Mouse (Mus musculus): ENCODE results near the gene Slmap. TPM values are rescaled to one million over a fixed set of nuclear protein-coding genes. Genes with fewer than 3 reads are reported as not detected.

Slmap gene
- polyA plus RNA-seq, 1 experiment from 2014 or later, result 19.1 TPM

DNA sequence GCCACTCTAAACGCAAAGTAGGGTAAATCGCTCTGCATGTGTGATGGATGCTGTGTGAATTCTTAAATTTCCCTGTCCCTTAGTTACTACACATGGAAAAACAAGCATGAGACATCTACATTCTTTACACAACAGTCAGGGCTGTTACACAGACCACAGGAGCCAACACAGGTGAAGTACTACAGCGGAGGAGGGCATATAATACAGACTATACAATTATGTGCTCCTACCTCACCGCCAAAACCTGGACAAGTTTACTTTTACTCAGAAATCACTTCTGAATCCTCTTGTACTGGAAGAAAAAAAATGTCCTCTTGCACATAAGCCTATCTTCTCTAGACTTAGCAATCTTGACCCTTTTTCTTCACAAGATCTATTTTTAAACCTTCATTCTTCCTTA, 66.8 kb downstream of the Slmap start:
- no peak for ATAC-seq (ENCODE audit: low FRiP score, low TSS enrichment)
- H3K4me1 ChIP-seq (ENCODE audit: control insufficient read depth, insufficient read depth, low read length), result no peaks in the 10 kb centered on the region
- H3K36me3 ChIP-seq (ENCODE audit: control insufficient read depth, insufficient read depth, low read length), result peaks cover 2% of the 10 kb centered on the region; the same call in 1 of the 2 replicates
- DNase-seq, result no peak
- no peak overlapping the region for H3K9ac ChIP-seq (replicated peaks; ENCODE audit: low read length)
- 99% methylated on average over 4 of the region's 4 CpGs for WGBS
- no peak overlapping the region for H3K4me2 ChIP-seq (ENCODE audit: low read length)
- no peaks in the 10 kb centered on the region for H3K27me3 ChIP-seq (ENCODE audit: control insufficient read depth, insufficient read depth, low read length)
- no peak overlapping the region for H3K4me3 ChIP-seq (replicated peaks; ENCODE audit: low read depth, low read length)
- no peaks in the 10 kb centered on the region for H3K9me3 ChIP-seq (ENCODE audit: control insufficient read depth, low read length)
- H3K27ac ChIP-seq (replicated peaks; ENCODE audit: low read depth, low read length), result no peak overlapping the region

GRCm38 (mm10) chr14:26466544-26467125, 68.1 kb downstream of the Slmap start:
- H3K27me3 ChIP-seq (ENCODE audit: control insufficient read depth, insufficient read depth, low read length), result no peaks in the 10 kb centered on the region
- H3K4me1 ChIP-seq (ENCODE audit: control insufficient read depth, insufficient read depth, low read length), result no peaks in the 10 kb centered on the region
- ATAC-seq (ENCODE audit: low FRiP score, low TSS enrichment) (no peak), DNase-seq (peak; percentile 8)
- no peak overlapping the region for H3K4me3 ChIP-seq (replicated peaks; ENCODE audit: low read depth, low read length)
- peaks cover 12% of the 10 kb centered on the region for H3K36me3 ChIP-seq (ENCODE audit: control insufficient read depth, insufficient read depth, low read length)
- 78% methylated on average over 5 of the region's 5 CpGs for WGBS
- no peak overlapping the region for H3K9ac ChIP-seq (replicated peaks; ENCODE audit: low read length)
- H3K4me2 ChIP-seq (ENCODE audit: low read length), result no peak overlapping the region
- no peaks in the 10 kb centered on the region for H3K9me3 ChIP-seq (ENCODE audit: control insufficient read depth, low read length)
- no peak overlapping the region for H3K27ac ChIP-seq (replicated peaks; ENCODE audit: low read depth, low read length)

- H3K27me3 ChIP-seq (ENCODE audit: control insufficient read depth, insufficient read depth, low read length), result no peaks in the 10 kb centered on the region
- H3K4me3 ChIP-seq (replicated peaks; ENCODE audit: low read depth, low read length), result no peak overlapping the region
- peaks cover 20% of the 10 kb centered on the region for H3K36me3 ChIP-seq (ENCODE audit: control insufficient read depth, insufficient read depth, low read length)
- H3K27ac ChIP-seq (replicated peaks; ENCODE audit: low read depth, low read length), result no peak overlapping the region
- WGBS, result 88% methylated on average over 6 of the region's 6 CpGs
- H3K9ac ChIP-seq (replicated peaks; ENCODE audit: low read length), result no peak overlapping the region
- H3K4me1 ChIP-seq (ENCODE audit: control insufficient read depth, insufficient read depth, low read length), result no peaks in the 10 kb centered on the region
- ATAC-seq (ENCODE audit: low FRiP score, low TSS enrichment), result no peak
- DNase-seq, result no peak
- no peak overlapping the region for H3K4me2 ChIP-seq (ENCODE audit: low read length)
- no peaks in the 10 kb centered on the region for H3K9me3 ChIP-seq (ENCODE audit: control insufficient read depth, low read length)
These were observed 68.8 kb downstream of the Slmap start for GRCm38 (mm10) chr14:26465898-26466297.

DNA sequence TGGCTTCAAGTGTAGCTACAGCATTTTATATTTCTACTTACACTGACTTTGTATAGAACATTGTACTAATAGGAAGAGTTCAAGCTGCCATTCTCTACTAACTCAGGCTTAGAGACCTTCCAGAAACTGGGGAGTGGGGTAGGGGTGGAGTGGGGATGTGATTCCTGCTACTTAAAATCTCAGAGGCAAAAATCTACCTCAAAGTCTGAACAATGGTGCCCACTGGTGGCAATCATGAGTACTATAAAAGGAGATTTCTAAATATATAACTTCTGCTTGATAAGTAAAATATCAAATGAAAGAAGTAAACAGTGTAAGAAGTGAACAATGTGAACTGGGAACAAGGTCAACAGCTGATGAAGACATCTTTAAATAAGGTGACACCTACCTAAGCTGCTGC, 75.2 kb downstream of the Slmap start:
- peaks cover 37% of the 10 kb centered on the region for H3K36me3 ChIP-seq (ENCODE audit: control insufficient read depth, insufficient read depth, low read length)
- H3K9ac ChIP-seq (replicated peaks; ENCODE audit: low read length), result no peak overlapping the region
- peak; percentile 47 for DNase-seq
- H3K9me3 ChIP-seq (ENCODE audit: control insufficient read depth, low read length), result no peaks in the 10 kb centered on the region
- ATAC-seq (ENCODE audit: low FRiP score, low TSS enrichment), result no peak
- no peak overlapping the region for H3K4me2 ChIP-seq (ENCODE audit: low read length)
- no peak overlapping the region for H3K27ac ChIP-seq (replicated peaks; ENCODE audit: low read depth, low read length)
- H3K4me1 ChIP-seq (ENCODE audit: control insufficient read depth, insufficient read depth, low read length), result no peaks in the 10 kb centered on the region
- H3K27me3 ChIP-seq (ENCODE audit: control insufficient read depth, insufficient read depth, low read length), result no peaks in the 10 kb centered on the region
- H3K4me3 ChIP-seq (replicated peaks; ENCODE audit: low read depth, low read length), result no peak overlapping the region

DNA sequence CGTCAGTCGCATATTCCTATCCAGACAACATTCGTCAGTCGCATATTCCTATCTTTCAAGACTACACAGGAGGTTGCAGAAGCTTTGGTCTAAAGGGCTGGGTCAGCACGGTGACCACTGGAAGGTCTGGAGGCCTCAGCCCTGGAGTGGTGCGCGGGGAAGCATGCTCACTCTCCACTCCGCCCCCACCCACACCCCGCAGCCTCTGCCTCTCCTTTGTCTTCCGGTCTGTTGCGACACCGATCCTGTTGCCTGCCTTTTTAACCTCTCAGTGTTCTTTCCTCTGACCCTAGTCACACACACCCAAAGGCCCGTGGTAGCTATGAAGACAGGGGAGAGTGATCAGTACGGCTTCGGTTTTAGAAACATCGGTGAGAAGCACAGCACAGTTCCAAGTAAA, 79.9 kb downstream of the Slmap start:
- Histone ChIP-seq H3K4me2 (ENCODE audit: low read length) (no peak overlapping the region), H3K9me3 (ENCODE audit: control insufficient read depth, low read length) (no peaks in the 10 kb centered on the region), H3K9ac (replicated peaks; ENCODE audit: low read length) (no peak overlapping the region), H3K27ac (replicated peaks; ENCODE audit: low read depth, low read length) (no peak overlapping the region), H3K4me3 (replicated peaks; ENCODE audit: low read depth, low read length) (no peak overlapping the region), H3K4me1 (ENCODE audit: control insufficient read depth, insufficient read depth, low read length) (no peaks in the 10 kb centered on the region), H3K27me3 (ENCODE audit: control insufficient read depth, insufficient read depth, low read length) (no peaks in the 10 kb centered on the region), H3K36me3 (ENCODE audit: control insufficient read depth, insufficient read depth, low read length) (peaks cover 13% of the 10 kb centered on the region)
- DNase-seq (no peak), ATAC-seq (ENCODE audit: low FRiP score, low TSS enrichment) (no peak)
- 54% methylated on average over 16 of the region's 16 CpGs for WGBS

DNA sequence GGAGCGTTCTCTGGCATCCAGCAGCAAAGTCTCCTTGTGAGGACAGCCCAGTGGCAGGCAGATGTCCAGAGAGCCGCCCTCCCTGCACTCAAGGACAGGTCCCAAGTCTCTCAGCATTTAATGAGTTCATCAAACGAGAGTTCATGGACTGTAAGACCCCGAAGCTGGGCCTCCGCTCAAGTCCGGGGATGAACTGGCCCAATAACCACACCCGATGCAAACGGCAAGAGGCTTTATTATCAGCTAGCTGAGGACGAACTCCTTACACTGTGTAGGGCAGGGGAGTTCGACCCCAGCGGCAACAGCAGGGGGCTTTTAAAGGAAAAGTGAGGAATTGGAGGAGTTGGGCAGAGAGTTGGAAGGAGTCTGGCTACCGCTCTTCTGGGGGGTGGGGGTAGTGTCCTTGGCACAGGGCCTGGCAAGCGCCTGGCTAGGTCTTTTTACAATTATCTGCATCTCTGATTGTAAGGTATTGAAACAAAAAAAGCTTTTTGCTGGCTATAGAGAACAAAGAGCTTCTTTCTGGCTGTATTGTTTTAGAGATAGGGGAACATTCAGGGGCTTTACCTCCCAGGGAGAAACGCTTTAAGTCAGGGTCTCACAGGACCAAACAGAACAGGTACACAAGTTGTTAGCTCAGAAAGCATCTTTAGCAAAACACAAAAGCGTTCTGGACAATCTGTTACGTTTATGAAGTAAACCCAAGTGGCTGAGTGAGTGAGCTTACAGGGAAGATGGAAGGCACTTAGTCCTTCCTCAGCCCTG, 84.5 kb downstream of the Slmap start:
- no peak overlapping the region for H3K27ac ChIP-seq (replicated peaks; ENCODE audit: low read depth, low read length)
- H3K4me1 ChIP-seq (ENCODE audit: control insufficient read depth, insufficient read depth, low read length), result no peaks in the 10 kb centered on the region
- no peaks in the 10 kb centered on the region for H3K27me3 ChIP-seq (ENCODE audit: control insufficient read depth, insufficient read depth, low read length)
- no peaks in the 10 kb centered on the region for H3K36me3 ChIP-seq (ENCODE audit: control insufficient read depth, insufficient read depth, low read length)
- DNase-seq, result peak; percentile 21
- ATAC-seq (ENCODE audit: low FRiP score, low TSS enrichment), result no peak
- H3K4me2 ChIP-seq (ENCODE audit: low read length), result 0 out of 2 replicates have a peak overlapping the region, but pooled peaks have one; percentile 7
- H3K9ac ChIP-seq (replicated peaks; ENCODE audit: low read length), result no peak overlapping the region
- H3K9me3 ChIP-seq (ENCODE audit: control insufficient read depth, low read length), result no peaks in the 10 kb centered on the region
- WGBS, result 13% methylated on average over 16 of the region's 16 CpGs
- H3K4me3 ChIP-seq (replicated peaks; ENCODE audit: low read depth, low read length), result no peak overlapping the region

- Histone ChIP-seq H3K9ac (replicated peaks; ENCODE audit: low read length) (no peak overlapping the region), H3K27ac (replicated peaks; ENCODE audit: low read depth, low read length) (no peak overlapping the region), H3K9me3 (ENCODE audit: control insufficient read depth, low read length) (no peaks in the 10 kb centered on the region), H3K27me3 (ENCODE audit: control insufficient read depth, insufficient read depth, low read length) (no peaks in the 10 kb centered on the region), H3K36me3 (ENCODE audit: control insufficient read depth, insufficient read depth, low read length) (no peaks in the 10 kb centered on the region), H3K4me3 (replicated peaks; ENCODE audit: low read depth, low read length) (no peak overlapping the region), H3K4me1 (ENCODE audit: control insufficient read depth, insufficient read depth, low read length) (no peaks in the 10 kb centered on the region), H3K4me2 (ENCODE audit: low read length) (no peak overlapping the region)
- DNase-seq (no peak), ATAC-seq (ENCODE audit: low FRiP score, low TSS enrichment) (no peak)
- WGBS, result 73% methylated on average over 4 of the region's 4 CpGs
These were observed 86.2 kb downstream of the Slmap start for GRCm38 (mm10) chr14:26448581-26448980.

- no peaks in the 10 kb centered on the region for H3K9me3 ChIP-seq (ENCODE audit: control insufficient read depth, low read length)
- DNase-seq (no peak), ATAC-seq (ENCODE audit: low FRiP score, low TSS enrichment) (no peak)
- no peak overlapping the region for H3K9ac ChIP-seq (replicated peaks; ENCODE audit: low read length)
- H3K27ac ChIP-seq (replicated peaks; ENCODE audit: low read depth, low read length), result no peak overlapping the region
- no peak overlapping the region for H3K4me3 ChIP-seq (replicated peaks; ENCODE audit: low read depth, low read length)
- no peak overlapping the region for H3K4me2 ChIP-seq (ENCODE audit: low read length)
- 93% methylated on average over 2 of the region's 2 CpGs for WGBS
- H3K27me3 ChIP-seq (ENCODE audit: control insufficient read depth, insufficient read depth, low read length), result no peaks in the 10 kb centered on the region
- H3K36me3 ChIP-seq (ENCODE audit: control insufficient read depth, insufficient read depth, low read length), result no peaks in the 10 kb centered on the region
- H3K4me1 ChIP-seq (ENCODE audit: control insufficient read depth, insufficient read depth, low read length), result no peaks in the 10 kb centered on the region
These were observed 87.5 kb downstream of the Slmap start for GRCm38 (mm10) chr14:26447223-26447622.

GRCm38 (mm10) chr14:26446538-26446937, 88.2 kb downstream of the Slmap start:
- no peak overlapping the region for H3K9ac ChIP-seq (replicated peaks; ENCODE audit: low read length)
- H3K9me3 ChIP-seq (ENCODE audit: control insufficient read depth, low read length), result no peaks in the 10 kb centered on the region
- no peaks in the 10 kb centered on the region for H3K4me1 ChIP-seq (ENCODE audit: control insufficient read depth, insufficient read depth, low read length)
- no peak overlapping the region for H3K27ac ChIP-seq (replicated peaks; ENCODE audit: low read depth, low read length)
- H3K36me3 ChIP-seq (ENCODE audit: control insufficient read depth, insufficient read depth, low read length), result no peaks in the 10 kb centered on the region
- no peak overlapping the region for H3K4me2 ChIP-seq (ENCODE audit: low read length)
- DNase-seq (no peak), ATAC-seq (ENCODE audit: low FRiP score, low TSS enrichment) (no peak)
- WGBS, result 74% methylated on average over 3 of the region's 3 CpGs
- no peaks in the 10 kb centered on the region for H3K27me3 ChIP-seq (ENCODE audit: control insufficient read depth, insufficient read depth, low read length)
- no peak overlapping the region for H3K4me3 ChIP-seq (replicated peaks; ENCODE audit: low read depth, low read length)
